Mouse (Mus musculus) myocyte (in vitro differentiated cells): Measurements from ENCODE around the gene Mbtd1.

Source experiments
- MYOD1 ChIP-seq, 3 experiments: IDR thresholded peaks; one replicate each; pipeline ENCODE4 v1.6.1; 2011; ENCODE audit warnings: control low read depth in 2 of 3, low read depth in 2 of 3, mild to moderate bottlenecking in 2 of 3, moderate library complexity in 1 of 3; ENCODE audit not compliant: insufficient read length in 2 of 3, control insufficient read depth in 1 of 3
- TCF12 ChIP-seq: IDR thresholded peaks from one replicate; pipeline ENCODE4 v1.6.1; 2011; ENCODE audit warnings: mild to moderate bottlenecking, control low read depth; ENCODE audit not compliant: poor library complexity, insufficient read depth, severe bottlenecking

GRCm38 (mm10) chr11:93884901-93885571, 616 bp upstream of the Mbtd1 start:
- TF ChIP-seq TCF12 (no peak), MYOD1 (IDR thresholded peaks at IDR 0.05; ENCODE audit: control insufficient read depth in 1 of 3, insufficient read length in 2 of 3, low read depth in 2 of 3) (peak in 1 of 3 experiments; percentile 6)
